Mouse (Mus musculus): ENCODE data around the gene Zdhhc14. TPM values are rescaled to one million over a fixed set of nuclear protein-coding genes. Genes with fewer than 3 reads are reported as not detected.

Zdhhc14 gene
- polyA plus RNA-seq, 1 experiment from 2014 or later: 1.3 TPM

DNA sequence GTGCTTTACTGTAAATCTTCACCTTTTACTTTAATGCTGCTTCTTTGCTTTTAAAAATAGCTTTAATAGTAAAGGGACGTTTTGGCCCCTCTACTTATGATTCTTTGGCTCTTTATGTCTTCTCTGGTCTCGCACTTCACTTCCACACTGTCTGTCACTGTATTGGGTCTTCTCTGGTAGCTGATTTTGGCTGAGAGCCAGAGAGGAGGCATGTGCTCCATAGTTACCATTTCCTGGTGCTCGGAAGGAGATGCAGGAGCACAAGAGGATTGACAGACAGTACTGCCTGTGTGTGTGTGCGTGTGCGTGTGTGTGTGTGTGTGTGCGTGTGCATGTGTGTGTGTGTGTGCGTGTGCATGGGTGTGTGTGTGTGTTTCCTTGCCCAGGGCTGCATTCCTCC lies 14.2 kb downstream of the Zdhhc14 start:
- Histone ChIP-seq H3K9me3 (no peaks in the 10 kb centered on the region), H3K27me3 (replicated peaks) (no peaks in the 10 kb centered on the region), H3K4me3 (no peak overlapping the region), H3K4me2 (peak overlapping the region; percentile 36), H3K27ac (replicated peaks) (no peak overlapping the region), H3K4me1 (peaks cover 50% of the 10 kb centered on the region), H3K9ac (no peak overlapping the region), H3K36me3 (no peaks in the 10 kb centered on the region)
- WGBS: 36% methylated on average over 7 of the region's 7 CpGs
- ATAC-seq (ENCODE audit: extremely low read depth, insufficient number of reproducible peaks, low FRiP score, low TSS enrichment): no peak

- H3K4me1 ChIP-seq: peaks cover 50% of the 10 kb centered on the region
- H3K9ac ChIP-seq: peak overlapping the region; percentile 20; the same call in 1 of the 2 replicates
- H3K4me3 ChIP-seq: no peak overlapping the region
- 0 out of 2 replicates have a peak overlapping the region, but pooled peaks have one; percentile 20 for H3K27ac ChIP-seq (replicated peaks)
- no peaks in the 10 kb centered on the region for H3K27me3 ChIP-seq (replicated peaks)
- peak overlapping the region; percentile 36 for H3K4me2 ChIP-seq
- no peaks in the 10 kb centered on the region for H3K9me3 ChIP-seq
- WGBS: 19% methylated on average over 5 of the region's 5 CpGs
- no peak; the same call in 1 of the 2 replicates for ATAC-seq (ENCODE audit: extremely low read depth, insufficient number of reproducible peaks, low FRiP score, low TSS enrichment)
- no peaks in the 10 kb centered on the region for H3K36me3 ChIP-seq
Observed at GRCm38 (mm10) chr17:5506988-5507387, 14.6 kb downstream of the Zdhhc14 start.

GRCm38 (mm10) chr17:5508030-5508429 lies 15.7 kb downstream of the Zdhhc14 start:
- Histone ChIP-seq H3K4me1 (peaks cover 50% of the 10 kb centered on the region), H3K27me3 (replicated peaks) (no peaks in the 10 kb centered on the region), H3K9me3 (no peaks in the 10 kb centered on the region), H3K36me3 (no peaks in the 10 kb centered on the region), H3K27ac (replicated peaks) (no peak overlapping the region), H3K9ac (no peak overlapping the region), H3K4me2 (no peak overlapping the region), H3K4me3 (no peak overlapping the region)
- ATAC-seq (ENCODE audit: extremely low read depth, insufficient number of reproducible peaks, low FRiP score, low TSS enrichment): no peak
- 73% methylated on average over 4 of the region's 4 CpGs for WGBS

DNA sequence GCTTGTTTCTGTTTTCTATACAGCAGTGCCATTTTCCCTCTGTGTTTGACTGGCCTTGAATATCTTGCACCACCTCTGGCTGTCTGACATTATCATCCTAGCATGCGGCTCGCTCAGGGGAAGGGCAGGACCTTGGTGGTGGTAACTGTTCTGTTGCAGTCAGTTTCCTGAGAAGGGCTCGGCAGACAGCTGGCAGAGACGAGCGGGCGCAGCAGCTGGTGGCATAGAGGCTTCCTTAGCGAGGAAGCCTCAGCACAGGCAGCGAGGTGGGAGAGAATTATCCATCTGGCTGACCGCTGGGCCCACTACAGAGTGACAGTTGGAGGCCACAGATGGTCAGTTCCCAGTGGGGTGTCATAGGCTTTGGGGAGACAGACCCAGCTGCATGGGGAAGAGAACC lies 18.2 kb downstream of the Zdhhc14 start:
- no peaks in the 10 kb centered on the region for H3K9me3 ChIP-seq
- no peak overlapping the region for H3K4me2 ChIP-seq
- no peak overlapping the region for H3K9ac ChIP-seq
- no peak overlapping the region for H3K4me3 ChIP-seq
- ATAC-seq (ENCODE audit: extremely low read depth, insufficient number of reproducible peaks, low FRiP score, low TSS enrichment): no peak
- peaks cover 43% of the 10 kb centered on the region for H3K4me1 ChIP-seq
- no peak overlapping the region for H3K27ac ChIP-seq (replicated peaks)
- no peaks in the 10 kb centered on the region for H3K36me3 ChIP-seq
- WGBS: 60% methylated on average over 9 of the region's 9 CpGs
- H3K27me3 ChIP-seq (replicated peaks): no peaks in the 10 kb centered on the region

GRCm38 (mm10) chr17:5511724-5512123 lies 19.4 kb downstream of the Zdhhc14 start:
- ATAC-seq (ENCODE audit: extremely low read depth, insufficient number of reproducible peaks, low FRiP score, low TSS enrichment): no peak
- Histone ChIP-seq H3K27me3 (replicated peaks) (no peaks in the 10 kb centered on the region), H3K4me2 (no peak overlapping the region), H3K27ac (replicated peaks) (no peak overlapping the region), H3K4me3 (no peak overlapping the region), H3K9me3 (no peaks in the 10 kb centered on the region), H3K36me3 (no peaks in the 10 kb centered on the region), H3K9ac (no peak overlapping the region), H3K4me1 (peaks cover 33% of the 10 kb centered on the region)
- whole genome bisulfite sequencing: 69% methylated on average over 6 of the region's 6 CpGs

DNA sequence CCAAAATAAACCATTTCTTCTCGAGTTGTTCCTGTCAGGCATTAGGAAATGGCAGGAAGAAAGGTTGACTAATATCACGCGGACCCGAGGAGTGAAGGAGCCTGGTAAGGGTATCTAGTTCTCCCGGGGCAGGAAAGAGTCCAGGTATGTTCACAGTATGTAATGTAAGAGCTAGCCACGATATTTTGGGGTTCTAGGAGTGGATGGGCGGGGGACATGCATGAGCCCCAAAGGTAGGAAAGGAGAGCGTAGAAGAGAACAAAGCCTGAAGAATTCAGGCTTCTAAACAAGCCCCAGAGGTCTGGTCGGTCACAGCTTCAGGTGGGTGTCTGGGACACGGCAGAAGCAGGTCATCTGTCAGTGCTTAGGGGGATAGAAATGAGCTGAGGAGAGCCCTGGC lies 27.1 kb downstream of the Zdhhc14 start:
- Histone ChIP-seq H3K9ac (no peak overlapping the region), H3K27me3 (replicated peaks) (no peaks in the 10 kb centered on the region), H3K4me1 (no peaks in the 10 kb centered on the region), H3K36me3 (no peaks in the 10 kb centered on the region), H3K4me3 (no peak overlapping the region), H3K9me3 (peaks cover 5% of the 10 kb centered on the region; the same call in 1 of the 2 replicates), H3K4me2 (no peak overlapping the region), H3K27ac (replicated peaks) (no peak overlapping the region)
- no peak for ATAC-seq (ENCODE audit: extremely low read depth, insufficient number of reproducible peaks, low FRiP score, low TSS enrichment)
- WGBS: 83% methylated on average over 10 of the region's 10 CpGs

GRCm38 (mm10) chr17:5519910-5520592 lies 27.7 kb downstream of the Zdhhc14 start:
- Histone ChIP-seq H3K9ac (no peak overlapping the region), H3K27me3 (replicated peaks) (no peaks in the 10 kb centered on the region), H3K4me1 (no peaks in the 10 kb centered on the region), H3K27ac (replicated peaks) (no peak overlapping the region), H3K4me2 (no peak overlapping the region), H3K9me3 (peaks cover 5% of the 10 kb centered on the region; the same call in 1 of the 2 replicates), H3K4me3 (no peak overlapping the region), H3K36me3 (no peaks in the 10 kb centered on the region)
- no peak for ATAC-seq (ENCODE audit: extremely low read depth, insufficient number of reproducible peaks, low FRiP score, low TSS enrichment)
- WGBS: 84% methylated on average over 13 of the region's 13 CpGs

- ATAC-seq (ENCODE audit: extremely low read depth, insufficient number of reproducible peaks, low FRiP score, low TSS enrichment): no peak
- Histone ChIP-seq H3K27me3 (replicated peaks) (no peaks in the 10 kb centered on the region), H3K9ac (no peak overlapping the region), H3K4me2 (no peak overlapping the region), H3K36me3 (no peaks in the 10 kb centered on the region), H3K27ac (replicated peaks) (no peak overlapping the region), H3K4me3 (no peak overlapping the region), H3K4me1 (no peaks in the 10 kb centered on the region), H3K9me3 (peaks cover 5% of the 10 kb centered on the region; the same call in 1 of the 2 replicates)
- WGBS: 55% methylated on average over 1 of the region's 1 CpGs
Observed at GRCm38 (mm10) chr17:5521532-5521931, 29.2 kb downstream of the Zdhhc14 start.

- WGBS: 84% methylated on average over 6 of the region's 6 CpGs
- Histone ChIP-seq H3K4me1 (no peaks in the 10 kb centered on the region), H3K9me3 (no peaks in the 10 kb centered on the region), H3K36me3 (no peaks in the 10 kb centered on the region), H3K9ac (no peak overlapping the region), H3K4me3 (no peak overlapping the region), H3K27me3 (replicated peaks) (no peaks in the 10 kb centered on the region), H3K4me2 (no peak overlapping the region), H3K27ac (replicated peaks) (no peak overlapping the region)
- no peak for ATAC-seq (ENCODE audit: extremely low read depth, insufficient number of reproducible peaks, low FRiP score, low TSS enrichment)
Observed at GRCm38 (mm10) chr17:5529552-5529951, 37.2 kb downstream of the Zdhhc14 start.

- 41% methylated on average over 5 of the region's 5 CpGs for WGBS
- no peak for ATAC-seq (ENCODE audit: extremely low read depth, insufficient number of reproducible peaks, low FRiP score, low TSS enrichment)
Observed at GRCm38 (mm10) chr17:5532816-5533215, 40.5 kb downstream of the Zdhhc14 start.

DNA sequence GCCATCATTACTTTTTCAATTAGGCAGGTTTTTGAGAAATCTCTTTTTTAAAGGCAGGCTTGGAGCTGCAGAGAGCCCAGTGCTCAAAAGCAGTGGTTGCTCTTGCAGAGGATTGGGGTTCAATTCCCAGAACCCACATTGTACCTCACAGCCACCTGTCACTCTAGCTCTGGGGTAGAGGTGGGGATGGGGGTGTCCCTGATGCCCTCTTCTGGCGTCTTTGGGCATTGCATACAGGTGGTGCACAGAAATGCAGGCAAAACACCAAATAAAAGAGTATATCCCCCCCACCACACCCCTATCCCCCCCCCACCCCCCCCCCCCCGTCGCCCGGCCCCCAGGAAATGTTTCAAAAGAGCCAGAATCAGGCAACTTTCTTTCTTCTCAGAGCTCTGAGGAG lies 43.0 kb downstream of the Zdhhc14 start:
- Histone ChIP-seq H3K27ac (replicated peaks) (no peak overlapping the region), H3K9ac (no peak overlapping the region), H3K36me3 (no peaks in the 10 kb centered on the region), H3K4me2 (no peak overlapping the region), H3K27me3 (replicated peaks) (no peaks in the 10 kb centered on the region), H3K9me3 (no peaks in the 10 kb centered on the region), H3K4me3 (no peak overlapping the region), H3K4me1 (no peaks in the 10 kb centered on the region)
- ATAC-seq (ENCODE audit: extremely low read depth, insufficient number of reproducible peaks, low FRiP score, low TSS enrichment): no peak
- WGBS: 47% methylated on average over 4 of the region's 4 CpGs

More at GRCm38 (mm10) chr17:5532816-5533215, 40.5 kb downstream of the Zdhhc14 start:
- no peak overlapping the region for H3K9ac ChIP-seq
- H3K36me3 ChIP-seq: no peaks in the 10 kb centered on the region
- no peaks in the 10 kb centered on the region for H3K9me3 ChIP-seq
- no peak overlapping the region for H3K4me2 ChIP-seq
- no peak overlapping the region for H3K27ac ChIP-seq (replicated peaks)
- H3K27me3 ChIP-seq (replicated peaks): no peaks in the 10 kb centered on the region
- no peak overlapping the region for H3K4me3 ChIP-seq
- H3K4me1 ChIP-seq: no peaks in the 10 kb centered on the region
